8 mouse cellular contexts compared by ENCODE assay signal in genomic region chr4:133757269-133757835, GRCm38 (mm10). TPM values are rescaled to one million over a fixed set of nuclear protein-coding genes. Genes with fewer than 3 reads are reported as not detected.
DNase-seq lines count a peak whose midpoint lies in the region; TF ChIP-seq lines count a peak whose summit lies in the region.

No protein-coding gene starts in this region.

- peak overlapping the region; percentile 33 for H3K4me3 ChIP-seq in cortical plate, adult 2 months (ENCODE audit: insufficient read depth, low read length)
- H3K4me3 ChIP-seq in megakaryocyte, embryonic 14.5 days (replicated peaks): peak overlapping the region; percentile 95

- 0 out of 2 replicates have a peak, but pooled peaks have one; percentile 24 for TF ChIP-seq POLR2A in cortical plate, adult 2 months (IDR thresholded peaks at IDR 0.05; ENCODE audit: extremely low read depth, insufficient read depth, low read length)

- H3K9me3 ChIP-seq in megakaryocyte, embryonic 14.5 days: 0 out of 2 replicates have a peak, but pooled peaks cover 4% of the 10 kb centered on the region

- DNase-seq in adipocyte (ENCODE audit: low spot score): peak; percentile 95
- peak; percentile 70 to 78 for DNase-seq in gastrocnemius, adult 8-10 months (ENCODE audit: low spot score in 2 of 2)
- peak; percentile 93 for DNase-seq in hindlimb bud, embryonic 11.5 days (ENCODE audit: extremely low spot score, low read depth, low spot score)
- peak; percentile 77 to 91 for DNase-seq in left cerebral cortex, adult 8-10 months (ENCODE audit: low spot score in 2 of 2)
- peak; percentile 92 to 96 for DNase-seq in right cerebral cortex, postnatal 10 days (ENCODE audit: low spot score in 2 of 2)
- peak; percentile 84 for DNase-seq in urinary bladder, postnatal 4 days (ENCODE audit: low spot score in 2 of 2)

- no peaks in the 10 kb centered on the region for H3K36me3 ChIP-seq in megakaryocyte, embryonic 14.5 days (replicated peaks; ENCODE audit: low read length)

- peaks cover 6% of the 10 kb centered on the region for H3K27me3 ChIP-seq in megakaryocyte, embryonic 14.5 days (replicated peaks)

- H3K4me1 ChIP-seq in cortical plate, adult 2 months (ENCODE audit: control insufficient read depth, insufficient read depth, low read length): peaks cover 4% of the 10 kb centered on the region; the same call in 1 of the 2 replicates
- peaks cover 39% of the 10 kb centered on the region for H3K4me1 ChIP-seq in megakaryocyte, embryonic 14.5 days

- H3K27ac ChIP-seq in cortical plate, adult 2 months (ENCODE audit: insufficient read depth, low read length): peak overlapping the region; percentile 88

- no peak for TF ChIP-seq CTCF in cortical plate, adult 2 months (IDR thresholded peaks at IDR 0.05; ENCODE audit: extremely low read depth, insufficient read depth, low read length)

RNA-seq across cellular contexts. Expression of gene Arid1a, which starts 0.8 kb away (rescaled TPM):
- 44.3 and 45.1 TPM in 2 replicates for polyA plus RNA-seq in cortical plate, adult 2 months (2012; rRNA removed)
- 10 to 100 TPM; 23.3 to 27.5 (median 26.0) TPM for total RNA-seq in gastrocnemius, adult 8-10 months (2022)
- total RNA-seq in left cerebral cortex, adult 8-10 months (2022): 10 to 100 TPM; 86.3 to 93.9 (median 90.7) TPM
- 29.1 and 51.7 TPM in 2 replicates for polyA plus RNA-seq in megakaryocyte, embryonic 14.5 days (2012; ENCODE audit: insufficient read depth, low replicate concordance)

Comparison
In these comparisons a context has a peak if more than half of its experiments do, and no peak if none do; other contexts are left out.
1. Peak in every context shown above with its lines: DNase-seq, H3K4me3 ChIP-seq and H3K27ac ChIP-seq.